Mouse (Mus musculus) leukemia stem cell, adult 10-12 weeks (primary cell): Measurements from ENCODE around the gene Olfr553. TPM values are rescaled to one million over a fixed set of nuclear protein-coding genes. Genes with fewer than 3 reads are reported as not detected.

Experiments used
- polyA plus RNA-seq: library from polyadenylated mRNA; stranded (reverse); fragments of >175 nt; gene quantifications from 2 replicates; pipeline ENCODE4 v1.2.3, GENCODE M21; 2012; ENCODE audit warnings: low replicate concordance

The Olfr553 gene
- 0.37 TPM in 1 of 2 replicates, not detected in the other for polyA plus RNA-seq

GRCm38 (mm10) chr7:102618118-102618517 is at the start of gene Olfr553:
Gene Olfr553 (minus strand): TSS chr7:102618218.

GRCm38 (mm10) chr7:102664599-102664998 is 46.6 kb upstream of the Olfr553 start, which contains the start of gene Olfr556:
Gene Olfr556 (plus strand): TSS chr7:102664899.

GRCm38 (mm10) chr7:102658523-102658922 is 40.5 kb upstream of the Olfr553 start, which contains the start of gene Olfr555:
Gene Olfr555 (plus strand): TSS chr7:102658823.

GRCm38 (mm10) chr7:102638132-102638531 is 20.1 kb upstream of the Olfr553 start, which contains the start of gene Olfr554:
Gene Olfr554 (plus strand): TSS chr7:102638432.

GRCm38 (mm10) chr7:102597378-102598031 is 20.5 kb downstream of the Olfr553 start, which contains the start of gene Olfr552:
Gene Olfr552 (plus strand): TSS chr7:102597770.

GRCm38 (mm10) chr7:102591786-102592185 is 26.2 kb downstream of the Olfr553 start, which contains the start of gene Olfr551:
Gene Olfr551 (minus strand): TSS chr7:102591886.

GRCm38 (mm10) chr7:102571142-102571541 is 46.9 kb downstream of the Olfr553 start, which contains the start of gene Olfr550:
Gene Olfr550 (plus strand): TSS chr7:102571442.

GRCm38 (mm10) chr7:102564999-102565997 is 52.7 kb downstream of the Olfr553 start, which contains the start of gene Trim21:
Gene Trim21 (minus strand): TSS chr7:102565486.

Other genes with a start within 250 kb of the Olfr553 start
- gene Rrm1, start 176.5 kb downstream of the Olfr553 start, polyA plus RNA-seq = 19.3 and 87.3 TPM in 2 replicates
- not detected in 2 replicates for gene Olfr543, start 136.5 kb downstream of the Olfr553 start, polyA plus RNA-seq
- not detected in 2 replicates for gene Olfr544, start 129.9 kb downstream of the Olfr553 start, polyA plus RNA-seq
- gene Olfr545, start 118.6 kb downstream of the Olfr553 start, polyA plus RNA-seq = not detected in 2 replicates
- gene Olfr547, start 83.5 kb downstream of the Olfr553 start, polyA plus RNA-seq = not detected in 2 replicates
- gene Olfr548-ps1, start 77.3 kb downstream of the Olfr553 start, polyA plus RNA-seq = not detected in 2 replicates
- gene Olfr549, start 68.3 kb downstream of the Olfr553 start, polyA plus RNA-seq = not detected in 2 replicates
- gene Trim21, start 52.7 kb downstream of the Olfr553 start, polyA plus RNA-seq = 2.1 and 6.2 TPM in 2 replicates
- not detected in 2 replicates for gene Olfr550, start 46.8 kb downstream of the Olfr553 start, polyA plus RNA-seq
- not detected in 2 replicates for gene Olfr551, start 26.3 kb downstream of the Olfr553 start, polyA plus RNA-seq
- gene Olfr552, start 20.4 kb downstream of the Olfr553 start, polyA plus RNA-seq = 0.06 TPM in 1 of 2 replicates, not detected in the other
- 0.07 TPM in 1 of 2 replicates, not detected in the other for gene Olfr554, start 20.2 kb upstream of the Olfr553 start, polyA plus RNA-seq
- not detected in 2 replicates for gene Olfr555, start 40.6 kb upstream of the Olfr553 start, polyA plus RNA-seq
- not detected in 2 replicates for gene Olfr556, start 46.7 kb upstream of the Olfr553 start, polyA plus RNA-seq
- gene Trim68, start 69.1 kb upstream of the Olfr553 start, polyA plus RNA-seq = 0.35 and 1.2 TPM in 2 replicates
- gene Olfr557, start 77.7 kb upstream of the Olfr553 start, polyA plus RNA-seq = not detected in 2 replicates
- gene Olfr558, start 84.0 kb upstream of the Olfr553 start, polyA plus RNA-seq = not detected in 2 replicates
- gene Olfr33, start 100.9 kb upstream of the Olfr553 start, polyA plus RNA-seq = not detected in 2 replicates
- gene Olfr559, start 109.3 kb upstream of the Olfr553 start, polyA plus RNA-seq = not detected in 2 replicates
- not detected in 2 replicates for gene Olfr560, start 141.1 kb upstream of the Olfr553 start, polyA plus RNA-seq
- not detected in 2 replicates for gene Olfr78, start 141.3 kb upstream of the Olfr553 start, polyA plus RNA-seq
- gene Olfr561, start 153.0 kb upstream of the Olfr553 start, polyA plus RNA-seq = not detected in 2 replicates
- not detected in 2 replicates for gene Olfr564, start 185.3 kb upstream of the Olfr553 start, polyA plus RNA-seq
- not detected in 2 replicates for gene Olfr566, start 240.5 kb upstream of the Olfr553 start, polyA plus RNA-seq